Mouse (Mus musculus) macrophage (primary cell): ENCODE measurements around the gene Setx. TPM values are rescaled to one million over a fixed set of nuclear protein-coding genes. Genes with fewer than 3 reads are reported as not detected.
A peak's percentile ranks its signal among the peaks of the same experiment; 100 is the strongest.
"Not testable (repeated sequence)": the region's sequence is repeated elsewhere in the genome, so short reads cannot be mapped to it uniquely, and the experiment has no call there.

ENCODE experiments used
- H3K27ac ChIP-seq: fragments of 350-480 bp; formaldehyde crosslinking; 2 replicates; pipeline ENCODE4 v1.9.0; 2021
- H3K36me3 ChIP-seq: fragments of 350-480 bp; formaldehyde crosslinking; 2 replicates; pipeline ENCODE4 v1.9.0; 2021; ENCODE audit errors: inconsistent target
- H3K4me3 ChIP-seq: fragments of 350-480 bp; formaldehyde crosslinking; 2 replicates; pipeline ENCODE4 v1.9.0; 2021; ENCODE audit errors: inconsistent target
- H3K79me2 ChIP-seq: fragments of 350-480 bp; formaldehyde crosslinking; 2 replicates; pipeline ENCODE4 v1.9.0; 2021; ENCODE audit errors: inconsistent target
- WGBS: methylation state at CpG from one replicate; pipeline ENCODE4 v1.1.7; 2026; ENCODE audit warnings: inconsistent platforms; ENCODE audit not compliant: missing documents; 5-methylcytosine and 5-hydroxymethylcytosine counted together
- polyA plus RNA-seq: library from polyadenylated mRNA; stranded (reverse); fragments of 250-400 nt; gene quantifications from 3 replicates; pipeline ENCODE4 v1.2.4, GENCODE M21; 2018; ENCODE audit warnings: inconsistent platforms

The Setx gene
- polyA plus RNA-seq, 1 experiment from 2014 or later, result 13.7 TPM

DNA sequence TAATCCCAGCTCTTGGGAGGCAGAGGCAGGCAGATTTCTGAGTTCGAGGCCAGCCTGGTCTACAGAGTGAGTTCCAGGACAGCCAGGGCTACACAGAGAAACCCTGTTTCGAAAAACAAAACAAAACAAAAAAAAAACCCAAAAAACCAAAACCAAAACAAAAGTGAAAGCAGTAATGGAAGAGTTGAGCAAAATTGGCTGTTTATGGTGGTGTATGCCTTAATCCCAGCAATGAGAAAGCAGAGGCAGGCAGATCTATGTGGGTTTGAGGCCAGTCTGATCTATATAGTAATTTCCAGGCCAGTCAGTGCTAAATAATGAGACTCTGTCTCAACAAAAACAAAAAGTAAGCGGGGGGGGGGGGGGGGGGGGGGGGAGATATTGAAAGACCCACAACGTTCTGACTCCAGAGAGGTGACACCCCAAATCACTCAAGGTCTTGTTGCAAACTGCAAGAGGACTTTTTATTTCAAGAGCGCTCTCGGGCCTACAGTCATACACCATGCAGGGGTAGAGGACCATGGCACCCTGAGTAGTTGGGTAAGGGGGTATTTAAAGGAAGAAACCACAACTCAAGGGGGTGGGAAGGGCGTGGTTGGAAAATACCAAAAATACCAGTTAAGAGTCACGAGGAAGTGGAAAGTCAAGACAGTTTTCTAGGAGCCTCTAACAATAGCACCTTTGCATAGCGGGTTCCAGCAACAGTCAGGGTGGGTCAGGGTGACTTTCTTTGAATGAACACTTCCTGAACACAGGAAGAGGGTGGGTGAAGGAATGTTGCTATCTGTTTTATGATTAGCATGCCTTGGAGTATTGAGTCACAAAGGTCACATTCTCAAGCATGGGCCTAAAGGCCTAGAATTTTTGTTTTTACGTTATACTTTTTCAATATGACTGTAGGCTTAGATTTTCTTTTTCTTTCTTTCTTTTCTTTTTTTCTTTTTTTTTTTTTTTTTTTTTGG lies 21.3 kb upstream of the Setx start:
- H3K36me3 ChIP-seq, H3K27ac ChIP-seq, H3K4me3 ChIP-seq, H3K79me2 ChIP-seq: not testable (repeated sequence)
- 81% methylated on average over 5 of the region's 10 CpGs for WGBS

DNA sequence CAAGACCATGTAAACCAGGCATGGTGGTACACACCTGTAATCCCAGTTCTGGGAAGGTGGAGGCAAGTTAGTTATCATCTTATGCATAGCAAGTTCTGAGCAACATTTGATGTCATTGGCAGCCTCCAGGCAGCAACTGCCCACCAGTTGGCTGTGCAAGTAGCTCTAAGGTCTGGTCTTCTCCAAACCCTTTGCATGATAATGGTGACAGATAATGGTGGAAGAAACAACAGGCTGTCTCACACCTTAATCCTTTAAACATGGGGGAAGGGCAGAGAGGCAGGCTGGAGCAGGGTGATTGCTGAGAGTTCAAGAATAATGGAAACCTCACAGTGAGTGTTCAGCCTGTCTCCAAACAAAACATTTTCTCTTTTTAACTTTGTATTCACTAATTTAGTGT lies 3.0 kb upstream of the Setx start:
- peaks cover 6% of the 10 kb centered on the region for H3K79me2 ChIP-seq
- no peaks in the 10 kb centered on the region for H3K36me3 ChIP-seq
- no peak overlapping the region for H3K27ac ChIP-seq
- H3K4me3 ChIP-seq, result no peak overlapping the region

DNA sequence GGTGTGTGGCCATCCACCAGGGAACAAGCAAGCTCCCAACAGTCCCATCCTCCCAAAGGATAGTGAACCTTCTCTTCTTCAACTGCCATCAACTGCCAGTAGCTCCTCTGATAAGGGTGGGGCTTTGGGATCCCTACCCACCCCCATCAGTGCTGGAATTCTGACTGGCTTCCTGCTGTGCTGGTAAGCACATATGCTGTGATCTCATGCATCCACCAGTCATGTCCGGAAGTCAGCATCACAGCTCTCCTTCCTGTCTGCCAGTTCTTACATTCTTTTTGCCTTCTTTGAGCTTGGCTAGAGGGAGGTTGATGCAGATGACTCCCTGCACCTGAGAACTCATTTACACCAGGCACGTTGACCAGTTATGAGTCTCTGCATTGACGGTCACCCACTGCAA lies 1.5 kb upstream of the Setx start:
- 67% methylated on average over 3 of the region's 3 CpGs for WGBS

DNA sequence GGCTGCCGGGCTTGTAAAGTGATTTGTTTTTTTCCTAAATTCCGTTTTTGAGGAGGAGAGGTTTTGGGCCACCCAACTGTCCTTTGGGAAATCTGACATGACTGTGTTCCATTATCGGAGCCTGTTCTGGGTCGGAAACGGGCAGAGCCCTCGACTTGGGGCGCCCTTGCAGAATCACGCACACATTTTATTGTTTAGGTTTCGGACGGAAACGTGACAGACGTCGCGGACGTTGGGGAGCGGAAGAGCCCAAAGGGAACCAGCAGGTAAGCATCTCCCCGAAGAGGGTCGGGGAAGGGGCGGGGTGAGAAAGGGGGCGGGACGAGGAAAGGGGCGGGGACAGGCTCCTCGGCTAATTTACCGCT lies 572 bp downstream of the Setx start:
- Histone ChIP-seq H3K36me3 (no peaks in the 10 kb centered on the region), H3K79me2 (peaks cover 24% of the 10 kb centered on the region), H3K27ac (0 out of 2 replicates have a peak overlapping the region, but pooled peaks have one; percentile 17), H3K4me3 (peak overlapping the region; percentile 40)
- 1% methylated on average over 23 of the region's 24 CpGs for WGBS

More for the DNA sequence above, 1.5 kb upstream of the Setx start:
- Histone ChIP-seq H3K36me3 (no peaks in the 10 kb centered on the region), H3K79me2 (peaks cover 20% of the 10 kb centered on the region), H3K27ac (0 out of 2 replicates have a peak overlapping the region, but pooled peaks have one; percentile 32), H3K4me3 (no peak overlapping the region)

DNA sequence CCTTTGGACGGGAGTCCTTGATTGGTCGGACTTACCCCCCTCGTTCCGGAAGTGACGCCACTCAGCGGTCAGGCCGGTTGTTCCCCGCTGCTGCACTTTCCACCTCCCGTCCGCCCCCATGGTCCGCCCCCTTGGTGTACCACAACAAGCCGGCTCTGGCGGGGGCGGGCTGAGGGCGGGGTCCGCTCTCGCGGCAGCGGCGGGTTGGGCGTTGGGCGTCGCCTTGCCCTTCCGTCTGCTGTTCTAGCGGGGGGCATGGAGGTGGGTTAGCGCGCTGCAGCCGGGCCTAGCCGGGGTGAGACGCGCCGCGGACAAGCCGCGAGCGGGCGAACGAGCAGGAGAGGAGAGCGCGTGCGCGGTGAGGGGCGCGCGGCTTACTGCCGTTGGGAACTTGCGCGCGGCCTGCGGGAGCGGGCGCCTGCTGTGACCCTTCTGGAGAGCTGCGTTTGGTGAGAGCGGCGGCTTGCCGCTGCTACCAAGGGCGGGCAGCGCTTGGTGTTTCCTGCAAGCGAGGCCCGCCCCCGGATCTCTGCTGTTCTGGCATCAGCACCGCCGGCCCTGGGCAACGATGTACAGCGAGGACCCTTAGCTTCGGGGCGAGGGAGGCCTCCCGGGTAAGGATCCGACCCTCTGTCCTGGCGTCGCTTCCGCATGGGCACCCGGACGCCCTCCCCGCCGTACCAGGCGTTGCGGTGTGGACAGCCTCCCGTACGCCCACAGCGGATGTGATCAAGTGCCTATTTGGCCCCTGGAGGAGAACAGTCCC lies 1.1 kb downstream of the Setx start:
- 1% methylated on average over 73 of the region's 81 CpGs for WGBS
- Histone ChIP-seq H3K36me3 (no peaks in the 10 kb centered on the region), H3K27ac (peak overlapping the region; percentile 29), H3K4me3 (peak overlapping the region; percentile 59), H3K79me2 (peaks cover 24% of the 10 kb centered on the region)

DNA sequence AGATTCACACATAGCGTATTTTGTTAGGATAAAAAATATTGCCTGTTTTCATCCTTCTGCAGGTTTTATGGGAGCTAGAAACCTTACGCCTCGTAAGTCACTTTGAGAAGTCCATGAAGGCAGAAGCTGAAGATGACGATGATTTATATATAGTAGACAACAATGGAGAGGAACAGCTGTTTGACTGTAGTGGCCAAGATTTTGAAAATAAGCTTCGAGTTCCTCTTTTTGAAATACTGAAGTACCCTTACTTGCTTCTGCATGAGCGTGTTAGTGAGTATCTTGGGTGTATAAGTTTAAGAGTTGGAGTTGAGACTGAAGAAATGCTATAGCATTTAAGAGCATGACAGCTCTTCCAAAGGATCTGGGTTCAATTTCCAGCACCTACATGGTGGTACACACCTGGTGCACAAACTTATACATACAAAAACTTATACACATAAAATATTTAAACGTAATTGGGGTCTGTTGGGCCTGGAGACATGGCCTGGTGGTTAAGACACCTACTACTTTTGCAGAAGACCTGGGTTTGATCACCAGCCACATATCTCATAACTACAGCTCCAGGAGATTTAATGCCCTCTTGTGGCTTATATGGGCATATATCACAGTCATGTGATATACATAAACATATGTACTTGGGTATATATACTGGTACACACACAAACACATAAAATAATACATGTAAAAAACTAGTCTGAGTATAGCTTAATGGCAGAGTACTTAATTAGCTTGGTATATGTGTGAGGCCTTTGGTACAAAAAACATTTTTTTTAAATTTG lies 6.3 kb downstream of the Setx start:
- Histone ChIP-seq H3K27ac (peak overlapping the region; percentile 28), H3K36me3 (peaks cover 18% of the 10 kb centered on the region; the same call in 1 of the 2 replicates), H3K79me2 (peaks cover 24% of the 10 kb centered on the region), H3K4me3 (no peak overlapping the region)
- 38% methylated on average over 7 of the region's 7 CpGs for WGBS

DNA sequence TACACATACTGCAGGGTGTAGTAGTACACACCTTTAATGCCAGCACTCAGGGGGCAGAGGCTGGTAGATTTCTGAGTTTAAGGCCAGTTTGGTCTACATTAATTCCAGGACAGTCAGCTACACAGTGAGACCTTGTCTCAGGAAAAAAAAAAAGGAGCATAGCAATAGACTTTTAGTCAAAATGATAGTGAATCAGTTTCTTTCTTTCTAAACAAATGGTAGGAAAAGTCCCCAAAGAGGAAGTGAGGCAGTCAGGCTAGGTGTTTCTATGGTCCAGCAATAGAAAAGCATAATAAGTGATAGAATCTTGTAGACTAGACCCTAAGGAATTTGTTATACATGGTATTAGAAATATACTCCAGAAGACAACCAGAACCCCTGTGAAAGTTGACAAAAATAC lies 11.2 kb downstream of the Setx start:
- peaks cover 51% of the 10 kb centered on the region for H3K36me3 ChIP-seq
- H3K4me3 ChIP-seq, result no peak overlapping the region
- no peaks in the 10 kb centered on the region for H3K79me2 ChIP-seq
- no peak overlapping the region for H3K27ac ChIP-seq

DNA sequence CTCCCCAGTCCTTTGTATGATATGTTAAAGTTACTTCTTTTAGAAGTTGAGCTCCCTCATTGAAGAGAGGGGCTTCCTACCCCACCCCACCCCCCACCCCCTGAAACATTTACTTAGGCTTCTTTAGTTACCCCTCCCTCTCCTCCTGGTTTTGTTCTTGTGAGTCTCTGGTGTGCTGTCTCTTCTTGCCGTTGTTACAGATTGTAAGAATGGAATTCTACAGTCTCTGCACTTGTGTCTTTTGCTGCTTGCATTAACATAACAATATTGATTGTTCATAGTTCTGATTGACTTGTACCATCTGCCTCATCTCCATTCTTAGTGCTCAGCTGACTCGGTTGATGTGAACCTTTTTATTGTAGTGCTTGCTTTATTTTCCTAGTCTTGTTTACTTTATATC lies 28.0 kb downstream of the Setx start:
- WGBS, result 95% methylated on average over 2 of the region's 2 CpGs
- H3K79me2 ChIP-seq, result no peaks in the 10 kb centered on the region
- H3K4me3 ChIP-seq, result no peak overlapping the region
- H3K27ac ChIP-seq, result no peak overlapping the region
- peaks cover 71% of the 10 kb centered on the region for H3K36me3 ChIP-seq

DNA sequence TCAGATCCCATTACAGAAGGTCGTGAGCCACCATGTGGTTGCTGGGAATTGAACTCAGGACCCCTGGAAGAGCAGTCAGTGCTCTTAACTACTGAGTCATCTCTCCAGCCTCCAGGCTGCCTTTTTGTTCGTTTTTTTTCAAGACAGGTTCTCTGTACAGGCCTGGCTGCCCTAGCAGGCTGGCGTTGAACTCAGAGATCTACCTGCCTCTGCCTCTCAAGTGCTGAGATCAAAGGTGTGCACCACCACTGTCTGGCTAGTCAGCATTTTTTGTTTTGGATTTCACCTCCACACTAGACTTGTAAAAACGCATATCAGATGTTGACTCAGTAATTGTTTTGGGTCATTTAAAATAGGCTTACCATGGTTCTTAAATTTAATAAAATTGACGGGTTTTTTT lies 44.1 kb downstream of the Setx start:
- no peaks in the 10 kb centered on the region for H3K79me2 ChIP-seq
- WGBS, result 98% methylated on average over 5 of the region's 5 CpGs
- H3K27ac ChIP-seq, result no peak overlapping the region
- H3K4me3 ChIP-seq, result no peak overlapping the region
- peaks cover 64% of the 10 kb centered on the region for H3K36me3 ChIP-seq

DNA sequence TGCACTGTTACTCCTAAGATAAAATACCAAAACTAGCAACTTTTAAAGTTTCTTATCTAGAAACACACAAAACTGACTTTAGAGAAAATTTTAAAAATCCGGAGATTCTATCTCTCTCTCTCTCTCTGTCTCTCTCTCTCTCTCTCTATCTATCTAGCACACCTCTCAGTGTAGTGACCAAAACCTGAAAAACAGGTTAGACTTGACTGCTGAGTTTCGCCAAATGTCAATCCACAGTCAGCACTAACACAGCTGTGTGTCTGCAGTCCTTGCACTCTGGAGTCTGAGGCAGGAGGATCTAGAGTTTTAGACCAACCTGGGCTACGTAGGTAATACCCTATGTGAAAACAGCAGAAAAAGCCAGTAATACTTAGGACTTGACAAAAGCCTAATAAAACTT lies 50.9 kb downstream of the Setx start:
- WGBS, result 96% methylated on average over 3 of the region's 3 CpGs
- H3K79me2 ChIP-seq, result no peaks in the 10 kb centered on the region
- H3K36me3 ChIP-seq, result peaks cover 83% of the 10 kb centered on the region
- H3K4me3 ChIP-seq, result no peak overlapping the region
- H3K27ac ChIP-seq, result no peak overlapping the region

DNA sequence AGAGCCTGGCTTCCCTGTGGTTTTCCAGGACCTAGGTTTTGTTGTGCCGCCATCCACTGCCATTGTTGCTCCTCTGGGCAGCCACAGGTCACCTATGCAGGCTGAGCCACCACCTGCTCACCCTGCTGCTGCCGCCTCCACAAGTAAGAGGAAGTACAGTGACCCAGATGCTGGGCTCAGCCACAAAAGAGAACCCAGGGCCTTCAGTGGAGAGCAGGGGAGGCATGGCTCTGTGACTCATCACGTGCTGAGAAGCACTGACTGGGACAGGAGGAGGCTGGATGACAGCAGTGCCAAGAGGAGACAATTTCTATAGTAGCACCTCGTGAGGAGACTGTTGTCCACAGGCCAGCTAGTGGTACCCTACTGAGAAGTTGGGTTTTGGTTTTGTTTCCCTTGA lies 55.8 kb downstream of the Setx start:
- WGBS, result 44% methylated on average over 4 of the region's 4 CpGs
- no peaks in the 10 kb centered on the region for H3K79me2 ChIP-seq
- peaks cover 57% of the 10 kb centered on the region for H3K36me3 ChIP-seq
- H3K27ac ChIP-seq, result no peak overlapping the region
- H3K4me3 ChIP-seq, result no peak overlapping the region

DNA sequence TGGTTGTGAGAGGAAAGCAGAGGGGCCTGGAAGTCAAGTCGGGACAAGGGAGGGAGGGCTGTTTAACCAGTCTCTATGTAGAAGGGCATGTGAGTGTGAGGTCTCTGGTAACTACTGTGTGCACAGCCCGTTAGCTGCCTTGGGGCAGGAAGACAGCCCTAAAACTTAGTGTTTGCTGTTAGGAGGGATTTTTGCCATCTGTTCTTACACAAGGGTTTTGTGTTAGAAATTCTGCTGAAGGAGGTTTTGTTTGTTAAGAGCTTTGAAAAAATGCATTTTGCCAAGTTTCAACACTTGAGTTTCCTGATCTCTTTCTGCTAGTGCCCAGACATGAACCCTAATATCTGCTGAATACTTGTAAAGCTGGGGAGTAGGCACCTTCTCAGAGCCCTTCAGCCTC lies 57.1 kb downstream of the Setx start:
- Histone ChIP-seq H3K4me3 (no peak overlapping the region), H3K27ac (no peak overlapping the region), H3K36me3 (peaks cover 46% of the 10 kb centered on the region), H3K79me2 (no peaks in the 10 kb centered on the region)
- 97% methylated on average over 2 of the region's 2 CpGs for WGBS

DNA sequence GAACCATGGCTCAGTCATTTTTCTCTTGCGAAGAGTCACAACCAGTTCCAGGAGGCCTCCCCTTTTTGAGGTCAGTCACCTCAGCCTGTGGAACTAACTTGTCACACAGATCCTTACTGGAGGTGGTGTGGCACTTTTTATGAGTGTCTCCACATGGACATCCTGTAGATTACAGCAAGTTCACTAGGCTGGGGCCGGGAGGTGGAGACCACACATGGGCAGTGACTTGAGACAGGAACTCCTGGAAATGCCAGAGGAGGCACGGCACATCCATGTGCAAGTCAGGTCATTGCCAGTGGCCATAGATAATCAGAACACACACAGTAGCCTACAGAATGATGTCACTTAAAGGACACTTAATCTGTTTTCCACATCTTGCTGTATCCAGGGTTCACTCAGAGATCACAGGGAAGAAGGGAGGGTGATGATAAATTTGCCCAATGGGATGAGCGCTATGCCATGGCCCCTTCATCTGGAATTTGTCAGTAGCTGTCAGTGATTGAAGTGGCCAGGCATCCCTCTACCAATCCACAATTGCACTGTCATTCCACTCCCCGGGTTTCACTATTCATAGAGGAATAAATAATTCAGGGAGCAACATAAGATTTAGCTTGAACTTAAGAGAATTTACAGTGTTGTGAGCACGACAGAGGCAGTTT lies 59.4 kb downstream of the Setx start:
- H3K36me3 ChIP-seq, result peaks cover 24% of the 10 kb centered on the region
- no peak overlapping the region for H3K4me3 ChIP-seq
- H3K79me2 ChIP-seq, result no peaks in the 10 kb centered on the region
- WGBS, result 89% methylated on average over 6 of the region's 6 CpGs
- no peak overlapping the region for H3K27ac ChIP-seq

DNA sequence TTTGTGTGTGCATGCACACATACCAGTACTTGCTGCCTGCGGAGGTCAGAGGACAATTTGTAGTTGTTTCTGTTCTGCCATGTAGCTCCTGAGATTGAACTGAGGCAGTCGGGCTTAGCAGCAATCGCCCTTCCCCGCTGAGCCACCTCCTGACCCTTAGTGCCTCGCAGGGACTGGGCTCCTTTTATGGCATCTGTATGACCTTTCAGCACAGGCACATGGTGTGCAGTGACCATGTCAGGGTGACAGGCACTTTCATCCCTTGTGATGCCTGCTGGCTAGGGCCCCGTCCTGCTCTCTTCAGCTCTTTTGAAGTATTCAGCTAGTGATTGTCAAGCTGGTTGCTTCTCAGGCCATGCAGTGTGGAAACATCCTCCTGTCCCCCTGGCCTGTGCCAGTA lies 62.2 kb downstream of the Setx start:
- Histone ChIP-seq H3K79me2 (no peaks in the 10 kb centered on the region), H3K36me3 (peaks cover under 1% of the 10 kb centered on the region; the same call in 1 of the 2 replicates), H3K27ac (no peak overlapping the region), H3K4me3 (no peak overlapping the region)
- 92% methylated on average over 5 of the region's 6 CpGs for WGBS
